Mouse (Mus musculus) lung, adult 2 months (tissue): ENCODE measurements around the gene Gopc.

Experiments used
- CTCF ChIP-seq: fragments of 200-500 bp; IDR thresholded peaks from 2 replicates; pipeline ENCODE4 v1.5.1; 2011; ENCODE audit warnings: mild to moderate bottlenecking, low read length, control low read depth; ENCODE audit not compliant: insufficient read depth
- POLR2A ChIP-seq: fragments of 200-500 bp; IDR thresholded peaks from 2 replicates; pipeline ENCODE4 v1.6.1; 2011; ENCODE audit warnings: low read depth, mild to moderate bottlenecking, control low read depth, low read length, borderline replicate concordance; ENCODE audit errors: extremely low read depth

- TF ChIP-seq POLR2A, result no peak
- TF ChIP-seq CTCF, result no peak
These were observed 5.3 kb upstream of the Gopc start for GRCm38 (mm10) chr10:52387192-52387591.
